Mouse (Mus musculus): ENCODE measurements around the gene Mxd1. TPM values are rescaled to one million over a fixed set of nuclear protein-coding genes. Genes with fewer than 3 reads are reported as not detected.
A peak's percentile ranks its signal among the peaks of the same experiment; 100 is the strongest.

Mxd1 gene
- polyA plus RNA-seq, 2 experiments: 18.7 to 30.3 TPM

DNA sequence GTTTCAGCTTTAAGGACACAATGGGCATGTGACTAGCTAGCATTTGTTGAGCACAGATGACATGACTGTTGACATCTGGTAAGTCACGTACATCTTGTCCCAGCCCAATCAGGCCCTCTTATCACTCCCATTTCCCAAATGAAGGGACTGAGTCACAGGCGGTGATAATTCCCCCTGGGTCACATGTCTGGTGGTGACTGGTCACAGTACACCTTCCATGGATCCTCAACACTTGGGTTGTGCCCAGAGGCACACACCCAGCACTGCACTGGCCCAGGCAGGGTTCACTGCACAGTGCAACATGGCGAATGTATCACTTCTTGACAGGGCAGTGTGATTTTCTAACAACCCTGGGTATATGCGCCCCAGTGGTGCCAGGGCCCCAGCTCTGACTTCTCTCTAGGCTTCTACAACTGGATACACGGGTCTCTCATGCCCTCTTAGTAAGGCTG is 70.2 kb downstream of the Mxd1 start:
- Histone ChIP-seq H3K4me2 (ENCODE audit: low read depth) (no peak overlapping the region), H3K27ac (peak overlapping the region; percentile 28)
- peak; percentile 47; the same call in 1 of the 2 replicates for ATAC-seq (ENCODE audit: insufficient read depth)

More for the DNA sequence above, 70.2 kb downstream of the Mxd1 start:
- Histone ChIP-seq H3K36me3 (replicated peaks; ENCODE audit: control insufficient read depth, insufficient read depth, low read depth) (no peaks in the 10 kb centered on the region), H3K4me3 (ENCODE audit: insufficient read depth in 1 of 2, low read depth in 2 of 2, low read length in 2 of 2) (no peak overlapping the region), H3K9ac (replicated peaks) (no peak overlapping the region), H3K9me3 (ENCODE audit: control insufficient read depth, low read length) (no peaks in the 10 kb centered on the region), H3K27me3 (ENCODE audit: control insufficient read depth, insufficient read depth, low read length) (no peaks in the 10 kb centered on the region), H3K4me1 (replicated peaks; ENCODE audit: control insufficient read depth in 2 of 2, insufficient read depth in 2 of 2, low read length in 1 of 2) (peaks cover 19 to 24% of the 10 kb centered on the region in 2 experiments)
- WGBS (ENCODE audit: insufficient replicate concordance): 58% methylated on average over 5 of the region's 5 CpGs
- no peak for TF ChIP-seq CTCF (IDR thresholded peaks at IDR 0.05; ENCODE audit: low read depth)
- TF ChIP-seq EP300 (IDR thresholded peaks at IDR 0.05; ENCODE audit: low read depth): no peak
- no peak for DNase-seq (ENCODE audit: low read depth in 3 of 3, low spot score in 3 of 3)

Other genes with a start within 250 kb of the Mxd1 start
- gene Gm44790, start 242.5 kb downstream of the Mxd1 start, polyA plus RNA-seq (2012; rRNA removed): 0.11 TPM in 1 of 2 replicates, not detected in the other
- not detected in 2 replicates for gene Gm44790, start 242.5 kb downstream of the Mxd1 start, polyA plus RNA-seq (2014; fragmentation: Nextera tagmentation; extraction: Ambion mirVana)
- gene C87436, start 230.8 kb downstream of the Mxd1 start, polyA plus RNA-seq (2012; rRNA removed): 4.7 and 6.2 TPM in 2 replicates
- 10.5 and 10.7 TPM in 2 replicates for gene C87436, start 230.8 kb downstream of the Mxd1 start, polyA plus RNA-seq (2014; fragmentation: Nextera tagmentation; extraction: Ambion mirVana)
- gene Pcbp1, start 142.8 kb downstream of the Mxd1 start, polyA plus RNA-seq (2012; rRNA removed): 124 and 136 TPM in 2 replicates
- gene Pcbp1, start 142.8 kb downstream of the Mxd1 start, polyA plus RNA-seq (2014; fragmentation: Nextera tagmentation; extraction: Ambion mirVana): 188 and 220 TPM in 2 replicates
- 0.26 and 0.33 TPM in 2 replicates for gene Asprv1, start 41.0 kb downstream of the Mxd1 start, polyA plus RNA-seq (2012; rRNA removed)
- 0.23 and 0.28 TPM in 2 replicates for gene Asprv1, start 41.0 kb downstream of the Mxd1 start, polyA plus RNA-seq (2014; fragmentation: Nextera tagmentation; extraction: Ambion mirVana)
- gene Snrnp27, start 15.4 kb upstream of the Mxd1 start, polyA plus RNA-seq (2012; rRNA removed): 13.6 and 27.2 TPM in 2 replicates
- 54.5 and 58.2 TPM in 2 replicates for gene Snrnp27, start 15.4 kb upstream of the Mxd1 start, polyA plus RNA-seq (2014; fragmentation: Nextera tagmentation; extraction: Ambion mirVana)
- 3.6 and 4.8 TPM in 2 replicates for gene Gmcl1, start 64.2 kb upstream of the Mxd1 start, polyA plus RNA-seq (2012; rRNA removed)
- gene Gmcl1, start 64.2 kb upstream of the Mxd1 start, polyA plus RNA-seq (2014; fragmentation: Nextera tagmentation; extraction: Ambion mirVana): 7.4 and 8.3 TPM in 2 replicates
- 12.7 and 16.4 TPM in 2 replicates for gene Anxa4, start 124.4 kb upstream of the Mxd1 start, polyA plus RNA-seq (2012; rRNA removed)
- gene Anxa4, start 124.4 kb upstream of the Mxd1 start, polyA plus RNA-seq (2014; fragmentation: Nextera tagmentation; extraction: Ambion mirVana): 29.4 and 34.5 TPM in 2 replicates
- 2.0 and 2.4 TPM in 2 replicates for gene Aak1, start 180.4 kb upstream of the Mxd1 start, polyA plus RNA-seq (2012; rRNA removed)
- gene Aak1, start 180.4 kb upstream of the Mxd1 start, polyA plus RNA-seq (2014; fragmentation: Nextera tagmentation; extraction: Ambion mirVana): 3.9 and 4.2 TPM in 2 replicates